10 mouse cellular contexts compared by ENCODE assay signal in the genomic region with DNA sequence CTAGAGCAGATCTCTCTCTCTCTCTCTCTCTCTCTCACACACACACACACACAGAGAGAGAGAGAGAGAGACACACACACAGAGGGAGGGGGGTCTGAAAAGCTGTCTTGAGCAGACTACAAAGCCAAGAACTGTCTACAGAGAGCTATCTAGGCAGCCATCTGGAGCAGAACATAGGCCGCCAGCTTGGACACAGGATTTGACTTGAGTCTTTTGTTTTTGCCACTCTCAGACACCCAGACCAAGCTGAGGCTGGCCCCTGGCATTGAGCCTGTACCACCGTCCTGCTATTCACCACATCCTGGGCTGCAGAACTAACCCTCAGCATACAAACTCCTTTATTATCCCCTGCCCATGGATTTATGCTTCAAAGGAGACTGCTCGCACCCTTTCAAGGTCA. TPM values are rescaled to one million over a fixed set of nuclear protein-coding genes. Genes with fewer than 3 reads are reported as not detected.
A peak's percentile ranks its signal among the peaks of the same experiment; 100 is the strongest.
DNase-seq lines count a peak whose midpoint lies in the region; ATAC-seq and TF ChIP-seq lines count a peak whose summit lies in the region.
"Had no signal": no experiment of that assay in that cellular context is flagged by ENCODE, and none has a peak within 500 bp of the region (broad histone marks: within the 10 kb centered on the region; RNA-seq: fewer than 3 reads in every experiment).

No protein-coding gene starts in this region.

- no peak for TF ChIP-seq POLR2A in MEL (IDR thresholded peaks at IDR 0.05; ENCODE audit: control insufficient read depth in 1 of 2, insufficient read depth in 1 of 2, low read depth in 1 of 2, low read length in 2 of 2, poor library complexity in 1 of 2)

- H3K4me2 ChIP-seq in heart, embryonic 13.5 days, result no peak overlapping the region
- H3K4me2 ChIP-seq: liver, embryonic 15.5 days; stomach, embryonic 15.5 days had no signal

- H3K27me3 ChIP-seq in heart, embryonic 13.5 days (replicated peaks), result no peaks in the 10 kb centered on the region
- H3K27me3 ChIP-seq in MEL (ENCODE audit: control insufficient read depth in 1 of 2, insufficient read depth in 2 of 2, low read length in 2 of 2), result no peaks in the 10 kb centered on the region
- H3K27me3 ChIP-seq: liver, embryonic 15.5 days; stomach, embryonic 15.5 days had no signal

- no peak overlapping the region for H3K4me3 ChIP-seq in heart, embryonic 13.5 days
- no peak overlapping the region for H3K4me3 ChIP-seq in MEL (ENCODE audit: control insufficient read depth in 1 of 2, insufficient read depth in 1 of 2, low read depth in 2 of 2, low read length in 2 of 2)
- no peak overlapping the region for H3K4me3 ChIP-seq in macrophage (ENCODE audit: inconsistent target)
- H3K4me3 ChIP-seq: liver, embryonic 15.5 days; stomach, embryonic 15.5 days had no signal

- H3K9me3 ChIP-seq in heart, embryonic 13.5 days, result no peaks in the 10 kb centered on the region
- H3K9me3 ChIP-seq in MEL (replicated peaks; ENCODE audit: insufficient read depth, low read length), result no peaks in the 10 kb centered on the region
- H3K9me3 ChIP-seq: liver, embryonic 15.5 days; stomach, embryonic 15.5 days had no signal

- no peak for DNase-seq in heart, adult 18-20 months
- peak; percentile 33 for DNase-seq in MEL (ENCODE audit: low read depth, low spot score)
- DNase-seq in ovary, postnatal 36 days (ENCODE audit: low spot score), result no peak
- no peak for DNase-seq in thymus, adult 18-20 months
- no peak for DNase-seq in gastrocnemius, postnatal 10 days

- no peak for ATAC-seq in heart, embryonic 13.5 days (ENCODE audit: extremely low read depth, insufficient number of reproducible peaks, low FRiP score, low TSS enrichment)
- ATAC-seq in common myeloid progenitor, adult 5-6 weeks (replicated peaks; ENCODE audit: low read depth, poor library complexity, severe bottlenecking), result peak; percentile 24; the same call in 1 of the 2 replicates

- peak overlapping the region; percentile 38; the same call in 1 of the 2 replicates for H3K9ac ChIP-seq in heart, embryonic 13.5 days
- H3K9ac ChIP-seq in MEL (ENCODE audit: control insufficient read depth, low read depth, low read length, poor library complexity, severe bottlenecking), result no peak overlapping the region
- H3K9ac ChIP-seq: liver, embryonic 15.5 days; stomach, embryonic 15.5 days had no signal

- TF ChIP-seq RAD21 in MEL (IDR thresholded peaks at IDR 0.05; ENCODE audit: low read depth, low read length), result no peak

- TF ChIP-seq CTCF in MEL (IDR thresholded peaks at IDR 0.05 in 2 of 3, conservative IDR thresholded peaks at IDR 0.05 in 1 of 3; ENCODE audit: control insufficient read depth in 1 of 3, insufficient read depth in 1 of 3, low read depth in 2 of 3, low read length in 3 of 3, poor library complexity in 1 of 3, severe bottlenecking in 1 of 3), result no peak

- no peak for TF ChIP-seq EP300 in MEL (IDR thresholded peaks at IDR 0.05; ENCODE audit: low read depth in 1 of 2, low read length in 2 of 2)

- H3K27ac ChIP-seq in heart, embryonic 13.5 days (replicated peaks), result peak overlapping the region; percentile 70
- H3K27ac ChIP-seq in MEL (ENCODE audit: control insufficient read depth, low read depth, low read length) (no peak overlapping the region; the same call in 1 of the 2 replicates), macrophage (peak overlapping the region; percentile 96)
- H3K27ac ChIP-seq: stomach, embryonic 15.5 days had no signal

- H3K4me1 ChIP-seq in heart, embryonic 13.5 days, result peaks cover 89% of the 10 kb centered on the region
- peaks cover 3 to 14% of the 10 kb centered on the region in 2 experiments; a peak in 3 of 4 replicates for H3K4me1 ChIP-seq in MEL (ENCODE audit: control insufficient read depth in 1 of 2, insufficient read depth in 2 of 2, low read length in 2 of 2)

- 64% methylated on average over 3 of the region's 3 CpGs for WGBS in heart, embryonic 13.5 days
- 76% methylated on average over 3 of the region's 3 CpGs for WGBS in macrophage (ENCODE audit: missing documents)

- H3K79me2 ChIP-seq in MEL (ENCODE audit: control insufficient read depth, insufficient read depth, low read length, poor library complexity) (no peaks in the 10 kb centered on the region), macrophage (ENCODE audit: inconsistent target) (peaks cover 100% of the 10 kb centered on the region)

- H3K36me3 ChIP-seq in heart, embryonic 13.5 days, result peaks cover 16% of the 10 kb centered on the region
- peaks cover 0 to 12% of the 10 kb centered on the region in 2 experiments; a peak in 2 of 4 replicates for H3K36me3 ChIP-seq in MEL (ENCODE audit: control insufficient read depth in 1 of 2, insufficient read depth in 2 of 2, low read length in 2 of 2)
- peaks cover 86% of the 10 kb centered on the region for H3K36me3 ChIP-seq in macrophage (ENCODE audit: inconsistent target)
- H3K36me3 ChIP-seq: liver, embryonic 15.5 days; stomach, embryonic 15.5 days had no signal

TF ChIP-seq in MEL, 35 proteins besides CTCF, POLR2A, EP300 and RAD21:
- TF ChIP-seq ELF1 (IDR thresholded peaks at IDR 0.05; ENCODE audit: low read depth, low read length) (no peak), TAL1 (IDR thresholded peaks at IDR 0.05; ENCODE audit: low read length) (peak; percentile 23; the same call in 1 of the 2 replicates), MXI1 (IDR thresholded peaks at IDR 0.05; ENCODE audit: low read depth, low read length) (no peak), NELFE (IDR thresholded peaks at IDR 0.05; ENCODE audit: low read depth, low read length) (no peak), MYB (IDR thresholded peaks at IDR 0.05; ENCODE audit: low read depth, low read length) (no peak), MYC (IDR thresholded peaks at IDR 0.05; ENCODE audit: low read depth, low read length) (no peak), POLR2AphosphoS2 (IDR thresholded peaks at IDR 0.05; ENCODE audit: low read length) (no peak), HCFC1 (IDR thresholded peaks at IDR 0.05; ENCODE audit: low read depth, low read length) (no peak), ZC3H11A (IDR thresholded peaks at IDR 0.05; ENCODE audit: low read depth, low read length) (no peak), GATA1 (IDR thresholded peaks at IDR 0.05; ENCODE audit: low read depth, low read length) (0 out of 2 replicates have a peak, but pooled peaks have one; percentile 19), TBP (IDR thresholded peaks at IDR 0.05; ENCODE audit: low read depth, low read length) (no peak)

RNA-seq across cellular contexts. Expression of gene Lgmn, which starts 20.1 kb away (rescaled TPM):
- 119 and 122 TPM in 2 replicates for polyA plus RNA-seq in heart, embryonic 13.5 days (2015; fragmentation: Nextera tagmentation; extraction: Ambion mirVana)
- 10 to 100 TPM; 60.6 to 61.5 TPM for total RNA-seq in heart, adult 18-20 months (2021)
- total RNA-seq in MEL (2012; rRNA removed), result 2.2 and 4.1 TPM in 2 replicates
- polyA plus RNA-seq in MEL (2012; ENCODE audit: insufficient read depth in 1 of 2, insufficient read length in 2 of 2, low read depth in 1 of 2, low replicate concordance in 2 of 2, missing spikeins in 1 of 2), result 1 to 10 TPM in 1 of 2 experiments, not detected in 1; 8.0 TPM
- total RNA-seq in common myeloid progenitor, adult 5-6 weeks (2017), result 2.0 and 2.1 TPM in 2 replicates
- total RNA-seq in macrophage (2018; cell fraction: chromatin; rRNA removed), result 100 to 1,000 TPM in 25 of 26 experiments, 10 to 100 TPM in 1; 88.6 to 854 (median 496) TPM
- 1,000 to 10,000 TPM; 1,640 to 2,709 (median 2,101) TPM for total RNA-seq in macrophage (2018; cell fraction: cytosol; rRNA removed)
- total RNA-seq in macrophage (2018; cell fraction: nucleus; rRNA removed), result 1,000 to 10,000 TPM in 25 of 26 experiments, 100 to 1,000 TPM in 1; 456 to 3,671 (median 2,465) TPM
- polyA plus RNA-seq in macrophage (2018), result 1,992 to 3,134 TPM (median 2,166 TPM) in 3 replicates
- 100 to 1,000 TPM in 1 of 2 experiments, 10 to 100 TPM in 1; 90.0 to 100 TPM for total RNA-seq in gastrocnemius, postnatal 10 days (2021)

RNA-seq across cellular contexts. Expression of gene Golga5, which starts 49.4 kb away (rescaled TPM):
- 22.3 and 22.8 TPM in 2 replicates for polyA plus RNA-seq in heart, embryonic 13.5 days (2015; fragmentation: Nextera tagmentation; extraction: Ambion mirVana)
- 10 to 100 TPM; 25.7 to 28.3 TPM for total RNA-seq in heart, adult 18-20 months (2021)
- total RNA-seq in MEL (2012; rRNA removed), result 22.3 and 25.9 TPM in 2 replicates
- polyA plus RNA-seq in MEL (2012; ENCODE audit: insufficient read depth in 1 of 2, insufficient read length in 2 of 2, low read depth in 1 of 2, low replicate concordance in 2 of 2, missing spikeins in 1 of 2) (10 to 100 TPM in 1 of 2 experiments, not detected in 1; 29.3 TPM), macrophage (2018) (27.9 to 40.8 TPM (median 29.5 TPM) in 3 replicates)
- total RNA-seq in common myeloid progenitor, adult 5-6 weeks (2017), result 76.9 and 81.0 TPM in 2 replicates
- 10 to 100 TPM; 22.0 to 67.7 (median 45.9) TPM for total RNA-seq in macrophage (2018; cell fraction: chromatin; rRNA removed)
- total RNA-seq in macrophage (2018; cell fraction: cytosol; rRNA removed), result 10 to 100 TPM; 16.6 to 31.3 (median 26.2) TPM
- 10 to 100 TPM; 19.4 to 41.1 (median 29.3) TPM for total RNA-seq in macrophage (2018; cell fraction: nucleus; rRNA removed)
- 10 to 100 TPM; 22.0 to 25.3 TPM for total RNA-seq in gastrocnemius, postnatal 10 days (2021)

Comparison
In these comparisons a context has a peak if more than half of its experiments do, and no peak if none do; other contexts are left out.
1. RNA of gene Lgmn, which starts 20.1 kb away (total RNA-seq): 90.0 to 100 TPM in gastrocnemius, postnatal 10 days and 60.6 to 61.5 TPM in heart, adult 18-20 months; 2.2 to 4.1 TPM in MEL and 2.0 to 2.1 TPM in common myeloid progenitor, adult 5-6 weeks; every median in the first group is over 10 times any median in the second.